Comparison of ENCODE assay signal across 9 mouse cellular contexts in the genomic region with DNA sequence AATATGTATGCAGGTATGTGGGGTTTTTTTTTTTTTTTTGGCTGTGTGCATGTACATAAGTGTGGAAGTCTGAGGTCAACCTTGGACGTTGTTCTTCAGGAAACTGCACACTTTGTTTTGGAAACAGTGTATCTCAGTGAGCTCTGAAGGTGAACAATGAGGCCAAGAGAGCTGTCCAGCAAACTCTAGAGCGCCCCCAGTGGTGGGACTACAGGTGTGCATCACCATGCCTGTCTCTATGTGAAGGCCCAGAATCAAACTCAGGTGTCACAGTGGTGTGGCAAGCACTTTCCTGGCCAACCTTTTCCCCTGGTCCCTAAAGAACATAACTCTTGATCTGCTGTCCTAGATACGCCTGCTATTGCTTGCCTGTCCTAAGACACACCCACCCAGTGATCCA. TPM values are rescaled to one million over a fixed set of nuclear protein-coding genes. Genes with fewer than 3 reads are reported as not detected.
DNase-seq lines count a peak whose midpoint lies in the region; TF ChIP-seq lines count a peak whose summit lies in the region.
"Had no signal": no experiment of that assay in that cellular context is flagged by ENCODE, and none has a peak within 500 bp of the region (broad histone marks: within the 10 kb centered on the region; RNA-seq: fewer than 3 reads in every experiment).

No protein-coding gene starts in this region.

- no peak for TF ChIP-seq POLR2A in lung, adult 2 months (IDR thresholded peaks at IDR 0.05; ENCODE audit: borderline replicate concordance, extremely low read depth, low read depth, low read length)

- TF ChIP-seq CTCF in lung, adult 2 months (IDR thresholded peaks at IDR 0.05; ENCODE audit: insufficient read depth, low read length), result peak; percentile 35; the same call in 1 of the 2 replicates

- H3K4me1 ChIP-seq in lung, adult 2 months (ENCODE audit: control insufficient read depth, insufficient read depth, low read length), result no peaks in the 10 kb centered on the region

- DNase-seq in cerebellum, postnatal 10 days, result peak; percentile 46 to 65
- DNase-seq in cerebellum, adult 9-10 months, result no peak
- DNase-seq in lung, adult 2 months, result no peak
- no peak for DNase-seq in lung, postnatal 25 days (ENCODE audit: low spot score)
- DNase-seq in adrenal gland, postnatal 36 days, result peak; percentile 21 to 42
- peak; percentile 36 for DNase-seq in mesoderm, embryonic 11.5 days (ENCODE audit: low read depth, low spot score)
- no peak for DNase-seq in layer of hippocampus, postnatal 14 days (ENCODE audit: low spot score in 2 of 2)
- no peak for DNase-seq in spleen, postnatal 14 days (ENCODE audit: low spot score in 2 of 2)

- 33% methylated on average over 3 of the region's 3 CpGs for WGBS in lung, adult 2 months

- H3K4me3 ChIP-seq in lung, adult 2 months (replicated peaks; ENCODE audit: extremely low read depth, low read depth, low read length), result no peak overlapping the region
- H3K4me3 ChIP-seq: limb, embryonic 12.5 days had no signal

RNA-seq across cellular contexts. Expression of a gene that starts 45.0 kb away (rescaled TPM):
- 20.6 and 23.8 TPM in 2 replicates for polyA plus RNA-seq in lung, adult 2 months (2012; rRNA removed)
- total RNA-seq in adrenal gland, postnatal 36 days (2021), result 100 to 1,000 TPM in 1 of 2 experiments, 10 to 100 TPM in 1; 44.0 to 181 TPM
- total RNA-seq in layer of hippocampus, postnatal 14 days (2021), result 10 to 100 TPM; 17.3 to 18.0 TPM

Comparison
In these comparisons a context has a peak if more than half of its experiments do, and no peak if none do; other contexts are left out.
1. DNase-seq: peak in cerebellum, postnatal 10 days (2 of 2), adrenal gland, postnatal 36 days (2 of 2) and mesoderm, embryonic 11.5 days (single experiment); none in cerebellum, adult 9-10 months (single experiment), lung, adult 2 months (single experiment), lung, postnatal 25 days (single experiment), layer of hippocampus, postnatal 14 days (0 of 2) and spleen, postnatal 14 days (0 of 2).